ENCODE assay signal across 9 mouse cellular contexts in genomic region chr4:118276520-118277232, GRCm38 (mm10). TPM values are rescaled to one million over a fixed set of nuclear protein-coding genes. Genes with fewer than 3 reads are reported as not detected.
A peak's percentile ranks its signal among the peaks of the same experiment; 100 is the strongest.
DNase-seq lines count a peak whose midpoint lies in the region; ATAC-seq lines count a peak whose summit lies in the region.
"Had no signal": no experiment of that assay in that cellular context is flagged by ENCODE, and none has a peak within 500 bp of the region (broad histone marks: within the 10 kb centered on the region; RNA-seq: fewer than 3 reads in every experiment).

No protein-coding gene starts in this region.

- H3K27me3 ChIP-seq in embryonic facial prominence, embryonic 12.5 days, result no peaks in the 10 kb centered on the region
- H3K27me3 ChIP-seq in hindbrain, embryonic 13.5 days, result no peaks in the 10 kb centered on the region
- no peaks in the 10 kb centered on the region for H3K27me3 ChIP-seq in lung, embryonic 15.5 days

- ATAC-seq in embryonic facial prominence, embryonic 12.5 days (ENCODE audit: insufficient number of reproducible peaks, insufficient read depth, low FRiP score, low TSS enrichment), result peak; percentile 73
- ATAC-seq in hindbrain, embryonic 13.5 days (ENCODE audit: low FRiP score), result peak; percentile 93
- ATAC-seq in lung, embryonic 15.5 days (ENCODE audit: borderline replicate concordance, extremely low read depth, low FRiP score, low TSS enrichment), result peak; percentile 86

- peak overlapping the region; percentile 77 for H3K27ac ChIP-seq in embryonic facial prominence, embryonic 12.5 days
- peak overlapping the region; percentile 92 for H3K27ac ChIP-seq in hindbrain, embryonic 13.5 days
- peak overlapping the region; percentile 96 for H3K27ac ChIP-seq in lung, embryonic 15.5 days

- H3K9ac ChIP-seq in embryonic facial prominence, embryonic 12.5 days, result no peak overlapping the region
- peak overlapping the region; percentile 40; the same call in 1 of the 2 replicates for H3K9ac ChIP-seq in hindbrain, embryonic 13.5 days
- H3K9ac ChIP-seq in lung, embryonic 15.5 days, result no peak overlapping the region

- no peak overlapping the region for H3K4me3 ChIP-seq in embryonic facial prominence, embryonic 12.5 days
- H3K4me3 ChIP-seq in hindbrain, embryonic 13.5 days, result no peak overlapping the region
- no peak overlapping the region for H3K4me3 ChIP-seq in lung, embryonic 15.5 days
- H3K4me3 ChIP-seq: myocyte had no signal

- 16% methylated on average over 9 of the region's 9 CpGs for WGBS in embryonic facial prominence, embryonic 12.5 days
- 13% methylated on average over 9 of the region's 9 CpGs for WGBS in hindbrain, embryonic 13.5 days
- whole genome bisulfite sequencing in lung, embryonic 15.5 days, result 25% methylated on average over 9 of the region's 9 CpGs

- no peak overlapping the region; the same call in 1 of the 2 replicates for H3K4me2 ChIP-seq in embryonic facial prominence, embryonic 12.5 days (replicated peaks)
- H3K4me2 ChIP-seq in hindbrain, embryonic 13.5 days, result peak overlapping the region; percentile 37
- H3K4me2 ChIP-seq in lung, embryonic 15.5 days, result peak overlapping the region; percentile 19; the same call in 1 of the 2 replicates

- peaks cover 68% of the 10 kb centered on the region for H3K4me1 ChIP-seq in embryonic facial prominence, embryonic 12.5 days
- H3K4me1 ChIP-seq in hindbrain, embryonic 13.5 days (replicated peaks), result peaks cover 96% of the 10 kb centered on the region
- peaks cover 77% of the 10 kb centered on the region for H3K4me1 ChIP-seq in lung, embryonic 15.5 days

- H3K9me3 ChIP-seq in embryonic facial prominence, embryonic 12.5 days, result no peaks in the 10 kb centered on the region
- no peaks in the 10 kb centered on the region for H3K9me3 ChIP-seq in hindbrain, embryonic 13.5 days
- no peaks in the 10 kb centered on the region for H3K9me3 ChIP-seq in lung, embryonic 15.5 days

- DNase-seq in ovary, adult 18-20 months (ENCODE audit: low spot score), result peak; percentile 72
- no peak for DNase-seq in ovary, postnatal 10 days (ENCODE audit: low spot score)
- DNase-seq in layer of hippocampus, postnatal 25 days (ENCODE audit: extremely low spot score in 1 of 2, low spot score in 1 of 2), result peak; percentile 45 to 66
- DNase-seq in right cerebral cortex, adult 18-20 months, result peak; percentile 65
- no peak for DNase-seq in thymus, postnatal 0 days (ENCODE audit: low spot score)

- peaks cover 55% of the 10 kb centered on the region for H3K36me3 ChIP-seq in embryonic facial prominence, embryonic 12.5 days
- peaks cover 37% of the 10 kb centered on the region for H3K36me3 ChIP-seq in hindbrain, embryonic 13.5 days
- H3K36me3 ChIP-seq in lung, embryonic 15.5 days, result no peaks in the 10 kb centered on the region

RNA-seq across cellular contexts. Expression of gene Ptprf, which starts 14.5 kb away (rescaled TPM):
- polyA plus RNA-seq in embryonic facial prominence, embryonic 12.5 days (2016; fragmentation: Nextera tagmentation; extraction: Ambion mirVana), result 90.7 and 98.6 TPM in 2 replicates
- polyA plus RNA-seq in hindbrain, embryonic 13.5 days (2015; fragmentation: Nextera tagmentation; extraction: Ambion mirVana), result 79.7 and 82.0 TPM in 2 replicates
- total RNA-seq in layer of hippocampus, postnatal 25 days (2021), result 10 to 100 TPM; 86.9 to 88.0 TPM
- 73.4 and 82.9 TPM in 2 replicates for polyA plus RNA-seq in lung, embryonic 15.5 days (2015; fragmentation: Nextera tagmentation; extraction: Ambion mirVana)
- 32.2 and 33.7 TPM in 2 replicates for polyA plus RNA-seq in thymus, postnatal 0 days (2015; fragmentation: Nextera tagmentation; extraction: Ambion mirVana)

Comparison
In these comparisons a context has a peak if more than half of its experiments do, and no peak if none do; other contexts are left out.
1. DNase-seq: peak in ovary, adult 18-20 months (single experiment), layer of hippocampus, postnatal 25 days (2 of 2) and right cerebral cortex, adult 18-20 months (single experiment); none in ovary, postnatal 10 days (single experiment) and thymus, postnatal 0 days (single experiment).
2. Peak in every context shown above with its lines, with median percentiles within 50 percentile points of each other: ATAC-seq and H3K27ac ChIP-seq.